18 mouse cellular contexts compared by ENCODE assay signal in genomic region chr13:34311593-34311992, GRCm38 (mm10). TPM values are rescaled to one million over a fixed set of nuclear protein-coding genes. Genes with fewer than 3 reads are reported as not detected.
DNase-seq lines count a peak whose midpoint lies in the region; ATAC-seq and TF ChIP-seq lines count a peak whose summit lies in the region.
"Had no signal": no experiment of that assay in that cellular context is flagged by ENCODE, and none has a peak within 500 bp of the region (broad histone marks: within the 10 kb centered on the region; RNA-seq: fewer than 3 reads in every experiment).

No protein-coding gene starts in this region.

- no peak overlapping the region for H3K9ac ChIP-seq in heart, embryonic 11.5 days (ENCODE audit: low read depth, low read length)
- H3K9ac ChIP-seq in liver, embryonic 12.5 days = peak overlapping the region; percentile 63
- H3K9ac ChIP-seq in liver, embryonic 16.5 days (ENCODE audit: low read depth, low read length) = peak overlapping the region; percentile 46; the same call in 1 of the 2 replicates
- no peak overlapping the region for H3K9ac ChIP-seq in stomach, postnatal 0 days (ENCODE audit: low read length)
- H3K9ac ChIP-seq: embryonic facial prominence, embryonic 15.5 days; heart, embryonic 15.5 days; hindbrain, embryonic 13.5 days had no signal

- no peak for TF ChIP-seq EP300 in stomach, postnatal 0 days (optimal IDR thresholded peaks at IDR 0.05)

- H3K4me1 ChIP-seq in heart, embryonic 11.5 days (ENCODE audit: control insufficient read depth, insufficient read depth, low read length) = peaks cover 9% of the 10 kb centered on the region
- H3K4me1 ChIP-seq in liver, embryonic 12.5 days = peaks cover 94% of the 10 kb centered on the region
- H3K4me1 ChIP-seq in liver, embryonic 16.5 days (ENCODE audit: control insufficient read depth, low read depth, low read length) = peaks cover 83% of the 10 kb centered on the region
- no peaks in the 10 kb centered on the region for H3K4me1 ChIP-seq in stomach, postnatal 0 days (replicated peaks; ENCODE audit: control insufficient read depth, insufficient read depth)
- H3K4me1 ChIP-seq: embryonic facial prominence, embryonic 15.5 days had no signal

- no peaks in the 10 kb centered on the region for H3K36me3 ChIP-seq in heart, embryonic 11.5 days (ENCODE audit: control insufficient read depth, insufficient read depth, low read length)
- H3K36me3 ChIP-seq in liver, embryonic 12.5 days = peaks cover 23% of the 10 kb centered on the region
- no peaks in the 10 kb centered on the region for H3K36me3 ChIP-seq in liver, embryonic 16.5 days (ENCODE audit: control insufficient read depth, insufficient read depth)
- H3K36me3 ChIP-seq in stomach, postnatal 0 days (ENCODE audit: control insufficient read depth, insufficient read depth, low read length) = no peaks in the 10 kb centered on the region
- H3K36me3 ChIP-seq: embryonic facial prominence, embryonic 15.5 days; heart, embryonic 15.5 days; hindbrain, embryonic 13.5 days had no signal

- no peak for DNase-seq in heart, adult 18-20 months
- no peak for DNase-seq in lung, postnatal 10 days
- DNase-seq in adrenal gland, adult 8-10 months = no peak
- DNase-seq in stomach, postnatal 0 days (ENCODE audit: low spot score) = no peak
- DNase-seq: adrenal gland, adult 2 months; adrenal gland, postnatal 36 days; cerebellum, adult 2 months; cerebellum, postnatal 10 days; gastrocnemius, postnatal 14 days; heart, postnatal 14 days had no signal

- H3K27me3 ChIP-seq in heart, embryonic 11.5 days (ENCODE audit: control insufficient read depth, insufficient read depth, low read length) = no peaks in the 10 kb centered on the region
- no peaks in the 10 kb centered on the region for H3K27me3 ChIP-seq in liver, embryonic 12.5 days (replicated peaks)
- H3K27me3 ChIP-seq in liver, embryonic 16.5 days (ENCODE audit: control insufficient read depth, insufficient read depth, low read depth, low read length) = no peaks in the 10 kb centered on the region
- H3K27me3 ChIP-seq in stomach, postnatal 0 days (ENCODE audit: control insufficient read depth, insufficient read depth, low read length) = no peaks in the 10 kb centered on the region
- H3K27me3 ChIP-seq: embryonic facial prominence, embryonic 15.5 days; heart, embryonic 15.5 days; hindbrain, embryonic 13.5 days had no signal

- no peak for TF ChIP-seq CTCF in stomach, postnatal 0 days (IDR thresholded peaks at IDR 0.05; ENCODE audit: low read depth)

- WGBS in heart, embryonic 11.5 days (ENCODE audit: insufficient replicate concordance) = 70% methylated on average over 2 of the region's 2 CpGs
- 29% methylated on average over 2 of the region's 2 CpGs for WGBS in liver, embryonic 12.5 days (ENCODE audit: insufficient replicate concordance)
- 24% methylated on average over 2 of the region's 2 CpGs for WGBS in liver, embryonic 16.5 days (ENCODE audit: insufficient replicate concordance)
- 76% methylated on average over 2 of the region's 2 CpGs for WGBS in stomach, postnatal 0 days

- H3K27ac ChIP-seq in heart, embryonic 11.5 days (ENCODE audit: low read depth, low read length) = peak overlapping the region; percentile 22; the same call in 1 of the 2 replicates
- H3K27ac ChIP-seq in liver, embryonic 12.5 days = peak overlapping the region; percentile 95
- H3K27ac ChIP-seq in liver, embryonic 16.5 days (ENCODE audit: low read length) = peak overlapping the region; percentile 89
- H3K27ac ChIP-seq in stomach, postnatal 0 days (replicated peaks) = no peak overlapping the region
- H3K27ac ChIP-seq: embryonic facial prominence, embryonic 15.5 days; heart, embryonic 15.5 days; hindbrain, embryonic 13.5 days; hindbrain, postnatal 0 days had no signal

- no peak overlapping the region for H3K4me2 ChIP-seq in heart, embryonic 11.5 days
- H3K4me2 ChIP-seq in liver, embryonic 12.5 days = peak overlapping the region; percentile 56
- H3K4me2 ChIP-seq in liver, embryonic 16.5 days (ENCODE audit: low read depth, low read length) = no peak overlapping the region
- H3K4me2 ChIP-seq in stomach, postnatal 0 days (replicated peaks; ENCODE audit: low read depth) = no peak overlapping the region
- H3K4me2 ChIP-seq: embryonic facial prominence, embryonic 15.5 days; heart, embryonic 15.5 days; hindbrain, embryonic 13.5 days had no signal

- ATAC-seq in heart, embryonic 11.5 days (replicated peaks; ENCODE audit: insufficient number of reproducible peaks, low FRiP score, low TSS enrichment) = no peak
- no peak for ATAC-seq in liver, embryonic 12.5 days
- no peak for ATAC-seq in liver, embryonic 16.5 days (ENCODE audit: low read depth)
- no peak for ATAC-seq in stomach, postnatal 0 days (ENCODE audit: low FRiP score, low TSS enrichment)
- ATAC-seq: forebrain, embryonic 16.5 days; hindbrain, postnatal 0 days had no signal

- no peak overlapping the region for H3K4me3 ChIP-seq in heart, embryonic 11.5 days (ENCODE audit: low read depth, low read length)
- H3K4me3 ChIP-seq in liver, embryonic 12.5 days = no peak overlapping the region
- no peak overlapping the region for H3K4me3 ChIP-seq in liver, embryonic 16.5 days (ENCODE audit: low read depth, low read length)
- H3K4me3 ChIP-seq in stomach, postnatal 0 days (ENCODE audit: low read depth, low read length) = no peak overlapping the region
- H3K4me3 ChIP-seq: embryonic facial prominence, embryonic 15.5 days; heart, embryonic 15.5 days; hindbrain, embryonic 13.5 days had no signal

- no peaks in the 10 kb centered on the region; the same call in 1 of the 2 replicates for H3K9me3 ChIP-seq in heart, embryonic 11.5 days (replicated peaks; ENCODE audit: control insufficient read depth, low read length)
- no peaks in the 10 kb centered on the region for H3K9me3 ChIP-seq in liver, embryonic 12.5 days (replicated peaks)
- no peaks in the 10 kb centered on the region for H3K9me3 ChIP-seq in liver, embryonic 16.5 days (replicated peaks; ENCODE audit: control insufficient read depth, low read length)
- H3K9me3 ChIP-seq in stomach, postnatal 0 days (ENCODE audit: control insufficient read depth, low read length) = no peaks in the 10 kb centered on the region
- H3K9me3 ChIP-seq: embryonic facial prominence, embryonic 15.5 days; heart, embryonic 15.5 days; hindbrain, embryonic 13.5 days had no signal

RNA-seq across cellular contexts. Expression of gene Slc22a23, which starts 33.4 kb away (rescaled TPM):
- polyA plus RNA-seq in heart, embryonic 11.5 days (2014; fragmentation: Nextera tagmentation; extraction: Ambion mirVana) = 7.3 and 8.1 TPM in 2 replicates
- 10 to 100 TPM; 10.3 to 13.7 TPM for total RNA-seq in heart, adult 18-20 months (2021)
- 12.8 and 13.8 TPM in 2 replicates for polyA plus RNA-seq in liver, embryonic 12.5 days (2016; fragmentation: Nextera tagmentation; extraction: Ambion mirVana)
- polyA plus RNA-seq in liver, embryonic 16.5 days (2015; fragmentation: Nextera tagmentation; extraction: Ambion mirVana) = 6.7 and 8.2 TPM in 2 replicates
- total RNA-seq in adrenal gland, adult 8-10 months (2022) = 1 to 10 TPM; 4.2 to 4.7 (median 4.5) TPM
- polyA plus RNA-seq in stomach, postnatal 0 days (2015; fragmentation: Nextera tagmentation; extraction: Ambion mirVana) = 6.9 and 7.5 TPM in 2 replicates

Comparison
In these comparisons a context has a peak if more than half of its experiments do, and no peak if none do; other contexts are left out.
1. H3K9ac ChIP-seq: peak in liver, embryonic 12.5 days (single experiment) and liver, embryonic 16.5 days (single experiment); none in heart, embryonic 11.5 days (single experiment) and stomach, postnatal 0 days (single experiment).